Mouse (Mus musculus) embryonic stem cell, embryonic (primary cell): ENCODE data around the gene Baiap3.

Experiments
- CTCF ChIA-PET, 4 experiments: fragments of 300-600 bp in 2 of 4; fragments of 350-600 bp in 2 of 4; sonication (Branson Sonifier 250); formaldehyde crosslinking; loops; one replicate each; lab custom pipeline; 2022; ENCODE audit warnings: inconsistent platforms in 2 of 4; lab: Charles Lee
- POLR2A ChIA-PET, 4 experiments: fragments of 300-600 bp in 2 of 4; fragments of 350-600 bp in 2 of 4; sonication (Branson Sonifier 250); formaldehyde crosslinking; loops; one replicate each; lab custom pipeline; 2022; ENCODE audit warnings: antibody characterized with exemption in 4 of 4, inconsistent platforms in 1 of 4; lab: Charles Lee

Gene Baiap3

GRCm38 (mm10) chr17:25256140-25256754, at the start of gene Baiap3:
Gene Baiap3, minus strand, starts transcription at chr17:25256364.
- POLR2A ChIA-PET, result interaction anchor here (0.7 to 22.9 kb wide), 19 partner anchors 9 to 640 kb away, joined by 3 to 336 read pairs (median 6); partner anchors contain the start of genes Gnptg (in 3 of the 4), Tsr3 (in 3 of the 4), Ube2i (in 2 of the 4) and Cacna1h (in 1 of the 4)
- CTCF ChIA-PET, result interaction anchor here in 3 of 4 experiments (0.6 to 1.6 kb wide), 11 partner anchors 8 to 333 kb away, joined by 3 to 11 read pairs (median 3); partner anchors contain the start of genes Gnptg (in 1 of the 3), Mapk8ip3 (in 1 of the 3) and Tsr3 (in 1 of the 3)

- POLR2A ChIA-PET, result no interaction called here
- CTCF ChIA-PET, result interaction anchor here in 1 of 4 experiments (0.6 kb wide), 1 partner anchor 390 kb away, joined by 3 read pairs; no protein-coding TSS in a partner anchor
Observed at GRCm38 (mm10) chr17:25298094-25298493, 41.9 kb upstream of the Baiap3 start, which contains the start of gene Prss34. Gene Prss34, plus strand, starts transcription at chr17:25298394.

- ChIA-PET CTCF (interaction anchor here in 2 of 4 experiments (0.6 to 0.7 kb wide), 2 partner anchors 274 to 719 kb away, joined by 3 to 5 read pairs; no protein-coding TSS in a partner anchor), POLR2A (interaction anchor here in 1 of 4 experiments (1.4 kb wide), 1 partner anchor 21 kb away, joined by 4 read pairs; no protein-coding TSS in a partner anchor)
Observed at GRCm38 (mm10) chr17:25294111-25294510, 37.9 kb upstream of the Baiap3 start.

GRCm38 (mm10) chr17:25293495-25293894, 37.3 kb upstream of the Baiap3 start:
- POLR2A ChIA-PET, result interaction anchor here in 1 of 4 experiments (1.4 kb wide), 1 partner anchor 20 kb away, joined by 4 read pairs; no protein-coding TSS in a partner anchor
- CTCF ChIA-PET, result interaction anchor here in 2 of 4 experiments (0.6 to 0.7 kb wide), 2 partner anchors 274 to 719 kb away, joined by 3 to 5 read pairs; no protein-coding TSS in a partner anchor

GRCm38 (mm10) chr17:25290411-25290810, 34.2 kb upstream of the Baiap3 start:
- CTCF ChIA-PET, result interaction anchor here in 3 of 4 experiments (0.9 to 1.9 kb wide), 3 partner anchors 47 to 185 kb away, joined by 3 to 5 read pairs (median 4); no protein-coding TSS in a partner anchor
- POLR2A ChIA-PET, result interaction anchor here in 2 of 4 experiments (0.7 to 1.6 kb wide), 3 partner anchors 17 to 280 kb away, joined by 3 to 5 read pairs (median 4); partner anchors contain the start of genes Sox8 (in 1 of the 2) and Ube2i (in 1 of the 2)

- ChIA-PET CTCF (interaction anchor here (0.6 to 1.9 kb wide), 35 partner anchors 11 to 697 kb away, joined by 3 to 14 read pairs (median 4); partner anchors contain the start of genes Ube2i (in 2 of the 4), Chtf18 (in 1 of the 4), Gng13 (in 1 of the 4) and Rpusd1 (in 1 of the 4)), POLR2A (interaction anchor here in 3 of 4 experiments (0.6 to 1.5 kb wide), 9 partner anchors 14 to 660 kb away, joined by 3 to 6 read pairs (median 3); no protein-coding TSS in a partner anchor)
Observed at GRCm38 (mm10) chr17:25288842-25289241, 32.7 kb upstream of the Baiap3 start.

GRCm38 (mm10) chr17:25285033-25285432, 28.9 kb upstream of the Baiap3 start:
- CTCF ChIA-PET, result interaction anchor here (0.5 to 3.8 kb wide), 18 partner anchors 11 to 548 kb away, joined by 3 to 32 read pairs (median 3); partner anchors contain the start of genes Chtf18 (in 1 of the 4), Mapk8ip3 (in 1 of the 4), Msrb1 (in 1 of the 4) and Rpusd1 (in 1 of the 4)
- POLR2A ChIA-PET, result interaction anchor here (0.7 to 8.3 kb wide), 9 partner anchors 12 to 533 kb away, joined by 3 to 128 read pairs (median 4); partner anchors contain the start of genes Ube2i (in 2 of the 4), BC003965 (in 1 of the 4) and Sox8 (in 1 of the 4)

- POLR2A ChIA-PET, result interaction anchor here (0.7 to 8.3 kb wide), 14 partner anchors 9 to 754 kb away, joined by 3 to 128 read pairs (median 6); partner anchors contain the start of genes Ube2i (in 3 of the 4), BC003965 (in 1 of the 4), Msrb1 (in 1 of the 4) and Traf7 (in 1 of the 4)
- CTCF ChIA-PET, result interaction anchor here in 2 of 4 experiments (1.1 to 1.7 kb wide), 3 partner anchors 8 to 18 kb away, joined by 4 to 9 read pairs (median 9); partner anchors contain the start of gene Ube2i (in 1 of the 2)
Observed at GRCm38 (mm10) chr17:25282133-25282532, 26.0 kb upstream of the Baiap3 start.

- ChIA-PET POLR2A (interaction anchor here in 2 of 4 experiments (2.7 to 13.7 kb wide), 7 partner anchors 8 to 92 kb away, joined by 8 to 336 read pairs (median 43); partner anchors contain the start of genes Gnptg (in 2 of the 2), Tsr3 (in 2 of the 2), BC003965 (in 1 of the 2) and Baiap3 (in 1 of the 2)), CTCF (no interaction called here)
Observed at GRCm38 (mm10) chr17:25275833-25276232, 19.7 kb upstream of the Baiap3 start.

- ChIA-PET CTCF (interaction anchor here in 3 of 4 experiments (0.6 to 4.3 kb wide), 19 partner anchors 7 to 425 kb away, joined by 3 to 32 read pairs (median 6); partner anchors contain the start of genes Fahd1 (in 1 of the 3), Gnptg (in 1 of the 3), Sstr5 (in 1 of the 3) and Tsr3 (in 1 of the 3)), POLR2A (interaction anchor here (0.7 to 13.7 kb wide), 45 partner anchors 7 to 1443 kb away, joined by 3 to 336 read pairs (median 10); partner anchors contain the start of genes BC003965 (in 4 of the 4), Baiap3 (in 2 of the 4), Cramp1l (in 2 of the 4) and Gnptg (in 2 of the 4))
Observed at GRCm38 (mm10) chr17:25274571-25275346, 18.6 kb upstream of the Baiap3 start, which contains the start of gene Ube2i. Gene Ube2i, minus strand, starts transcription at chr17:25274622.

GRCm38 (mm10) chr17:25273706-25274501, 17.7 kb upstream of the Baiap3 start:
- CTCF ChIA-PET, result interaction anchor here (0.5 to 4.3 kb wide), 35 partner anchors 8 to 1022 kb away, joined by 3 to 32 read pairs (median 4); partner anchors contain the start of genes BC003965 (in 1 of the 4), Ccnf (in 1 of the 4), Cramp1l (in 1 of the 4) and Fahd1 (in 1 of the 4)
- POLR2A ChIA-PET, result interaction anchor here (0.5 to 13.7 kb wide), 109 partner anchors 8 to 1444 kb away, joined by 3 to 336 read pairs (median 4); partner anchors contain the start of genes BC003965 (in 3 of the 4), Baiap3 (in 3 of the 4), Gnptg (in 3 of the 4) and Tsr3 (in 3 of the 4)

- POLR2A ChIA-PET, result interaction anchor here (0.5 to 13.7 kb wide), 110 partner anchors 8 to 745 kb away, joined by 3 to 336 read pairs (median 4); partner anchors contain the start of genes Baiap3 (in 4 of the 4), BC003965 (in 3 of the 4), Gnptg (in 3 of the 4) and Tsr3 (in 3 of the 4)
- CTCF ChIA-PET, result interaction anchor here (0.5 to 4.3 kb wide), 26 partner anchors 8 to 1022 kb away, joined by 3 to 32 read pairs (median 4); partner anchors contain the start of genes BC003965 (in 1 of the 4), Ccnf (in 1 of the 4), Cramp1l (in 1 of the 4) and Gnptg (in 1 of the 4)
Observed at GRCm38 (mm10) chr17:25272951-25273705, 17.0 kb upstream of the Baiap3 start.

GRCm38 (mm10) chr17:25272326-25272725, 16.2 kb upstream of the Baiap3 start:
- CTCF ChIA-PET, result interaction anchor here (0.6 to 4.3 kb wide), 5 partner anchors 10 to 568 kb away, joined by 3 to 32 read pairs (median 4); no protein-coding TSS in a partner anchor
- POLR2A ChIA-PET, result interaction anchor here (0.7 to 13.7 kb wide), 45 partner anchors 7 to 744 kb away, joined by 3 to 336 read pairs (median 5); partner anchors contain the start of genes Baiap3 (in 3 of the 4), Gnptg (in 2 of the 4), Tsr3 (in 2 of the 4) and BC003965 (in 1 of the 4)

GRCm38 (mm10) chr17:25270795-25271335, 14.7 kb upstream of the Baiap3 start:
- ChIA-PET POLR2A (interaction anchor here in 3 of 4 experiments (0.6 to 13.7 kb wide), 17 partner anchors 6 to 937 kb away, joined by 3 to 336 read pairs (median 8); partner anchors contain the start of genes Baiap3 (in 3 of the 3), Gnptg (in 2 of the 3), Tsr3 (in 2 of the 3) and Arhgdig (in 1 of the 3)), CTCF (interaction anchor here in 2 of 4 experiments (0.6 to 4.3 kb wide), 2 partner anchors 15 to 72 kb away, joined by 3 to 32 read pairs; no protein-coding TSS in a partner anchor)
